Mouse (Mus musculus): ENCODE measurements around the gene Hgfac. TPM values are rescaled to one million over a fixed set of nuclear protein-coding genes. Genes with fewer than 3 reads are reported as not detected.

Hgfac gene
- under 1 TPM in 1 of 2 experiments, not detected in 1; 0.37 TPM for total RNA-seq (2021)
- long read RNA-seq, experiment 1 = 0 reads
- long read RNA-seq, experiment 2 = 0 reads

DNA sequence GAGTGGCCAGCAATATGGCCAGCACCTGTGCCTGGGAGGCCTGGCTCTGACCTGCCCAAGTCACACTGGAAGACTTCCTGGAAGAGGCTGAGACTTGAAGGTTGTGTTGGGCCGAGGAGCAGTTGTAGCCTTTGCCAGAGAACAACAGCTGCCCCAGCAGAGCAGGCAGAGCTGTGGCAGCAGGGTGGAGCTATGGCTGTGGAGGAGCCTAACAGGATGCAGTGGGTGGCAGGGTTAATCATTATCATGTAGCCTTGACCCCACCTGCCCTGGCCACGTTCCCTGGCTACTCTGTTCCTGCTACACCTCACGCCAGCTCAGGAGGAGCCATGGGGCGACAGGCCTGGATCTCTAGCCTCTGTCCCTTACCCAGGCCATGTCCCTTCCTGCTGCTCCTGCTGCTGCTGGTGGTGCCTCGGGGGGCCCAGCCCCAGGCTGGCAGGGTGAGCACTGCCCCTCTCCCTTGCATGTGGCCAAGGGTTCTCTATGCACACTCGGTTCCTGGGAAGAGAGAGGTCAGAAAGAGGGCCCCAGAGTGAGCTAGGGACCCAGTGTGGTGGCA is at the start of gene Hgfac:
Gene Hgfac (plus strand): TSS at position 242 of the 562 bp plus-strand sequence.
- intact Hi-C loops (cut with DNase I) = no loop called here
- no peak for DNase-seq

DNA sequence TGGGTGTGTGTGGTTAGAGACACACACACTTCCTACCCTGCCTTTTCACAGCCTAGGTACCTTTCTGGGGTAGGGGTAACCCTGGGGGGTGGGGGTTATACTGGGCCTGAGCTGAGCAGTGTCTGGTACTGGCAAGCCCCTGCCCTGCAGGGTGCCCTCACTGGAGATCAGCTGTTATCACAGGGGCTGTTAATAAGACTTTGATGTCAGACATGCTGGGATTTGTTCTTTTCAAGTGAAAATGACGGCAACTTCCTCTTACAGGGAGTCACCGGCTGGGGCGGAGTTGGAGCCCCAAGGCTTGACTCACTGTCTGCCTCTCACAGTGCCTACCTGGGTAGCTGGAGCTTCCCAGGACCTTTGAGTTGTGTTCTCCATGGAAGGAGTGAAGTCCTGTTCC is 42.6 kb upstream of the Hgfac start:
- intact Hi-C loops (cut with DNase I) = no loop called here
- no peak for DNase-seq

DNA sequence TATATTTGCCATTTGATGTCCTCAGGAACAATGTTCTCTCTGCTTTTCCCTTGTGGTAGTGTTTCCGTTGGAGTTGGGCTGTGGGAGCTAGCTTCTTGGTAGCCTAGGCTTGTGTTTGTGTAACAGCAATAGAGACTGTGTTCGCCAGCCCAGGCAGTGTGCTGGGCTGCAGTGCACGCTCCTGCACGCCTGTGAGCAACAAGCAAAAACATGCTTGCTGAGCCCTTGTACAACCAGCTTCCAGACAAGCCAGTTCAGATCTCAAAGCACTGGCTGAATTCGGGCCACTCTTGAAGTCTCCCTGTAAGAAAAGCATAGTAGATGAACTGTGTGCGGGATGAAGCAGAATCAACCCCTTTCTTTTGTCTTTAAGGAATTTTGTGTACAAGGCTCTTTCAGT is 42.0 kb upstream of the Hgfac start:
- intact Hi-C loops (cut with DNase I) = no loop called here
- DNase-seq = no peak

DNA sequence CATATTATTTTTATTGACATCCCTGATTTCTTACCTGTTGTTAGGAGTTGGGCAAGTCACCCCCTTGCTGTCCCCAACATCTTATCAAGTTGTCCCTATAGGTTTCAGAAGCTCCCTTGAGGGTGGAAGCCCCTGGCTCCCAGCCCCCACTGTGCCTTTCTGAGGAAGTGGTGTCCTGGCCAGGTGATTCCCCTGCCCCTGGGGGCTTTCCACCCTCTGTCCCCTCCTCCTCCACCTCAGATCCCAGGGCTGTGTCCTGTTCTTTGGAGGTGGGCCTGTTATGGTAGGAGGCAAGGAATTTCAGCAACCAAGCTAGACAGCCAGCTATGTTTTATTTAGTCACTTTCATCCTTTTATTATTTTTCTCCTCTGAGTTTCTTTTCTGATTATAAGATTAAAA is 41.0 kb upstream of the Hgfac start:
- no peak for DNase-seq
- intact Hi-C loops (cut with DNase I) = no loop called here

DNA sequence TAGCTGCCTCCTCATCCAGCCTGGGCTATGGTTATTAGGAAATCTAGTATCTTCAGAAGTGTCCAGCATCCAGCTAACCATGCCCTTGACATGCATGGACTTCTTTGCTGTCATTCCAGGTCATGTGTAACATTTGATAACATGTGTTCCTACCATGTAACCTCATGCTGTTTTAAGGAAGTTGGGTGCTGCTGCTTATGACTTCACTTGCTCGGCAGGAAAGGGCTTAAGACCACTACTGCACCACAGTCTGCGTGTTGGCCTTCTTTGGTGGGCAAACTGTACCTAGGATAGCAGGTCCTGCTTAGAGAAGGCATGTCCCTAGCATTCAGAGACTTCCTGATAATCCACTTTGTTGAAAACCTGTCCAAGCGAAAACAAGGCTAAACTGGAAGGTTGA is 40.2 kb upstream of the Hgfac start:
- intact Hi-C loops (cut with DNase I) = no loop called here
- no peak for DNase-seq

DNA sequence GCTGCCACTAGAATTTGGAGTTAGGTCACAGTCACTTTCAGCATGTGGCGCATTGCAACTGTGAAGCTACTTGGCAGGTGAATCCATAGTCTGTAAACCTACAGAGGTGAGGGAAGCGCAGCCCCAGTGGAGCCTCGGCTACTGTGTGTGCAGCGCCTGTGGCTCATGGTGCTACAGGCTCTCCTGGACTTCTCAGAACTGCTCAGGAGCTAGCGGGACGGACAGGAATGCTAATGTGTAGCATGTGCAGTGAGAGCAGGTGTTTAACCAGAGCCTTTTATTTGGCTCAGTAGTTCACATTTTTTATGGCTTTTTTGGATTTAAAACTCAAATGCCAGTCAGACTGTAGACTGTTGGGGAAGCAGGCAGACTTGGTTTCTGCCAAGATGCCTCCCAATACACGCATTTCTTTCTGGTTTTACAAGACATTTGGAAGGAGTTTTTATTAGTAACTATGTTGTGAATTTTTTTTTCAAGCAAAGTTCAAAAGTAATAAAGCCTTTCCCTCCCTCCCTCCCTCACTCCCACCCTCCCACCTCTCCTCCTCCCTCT is 37.6 kb upstream of the Hgfac start:
- no peak for DNase-seq
- intact Hi-C loops (cut with DNase I) = no loop called here

DNA sequence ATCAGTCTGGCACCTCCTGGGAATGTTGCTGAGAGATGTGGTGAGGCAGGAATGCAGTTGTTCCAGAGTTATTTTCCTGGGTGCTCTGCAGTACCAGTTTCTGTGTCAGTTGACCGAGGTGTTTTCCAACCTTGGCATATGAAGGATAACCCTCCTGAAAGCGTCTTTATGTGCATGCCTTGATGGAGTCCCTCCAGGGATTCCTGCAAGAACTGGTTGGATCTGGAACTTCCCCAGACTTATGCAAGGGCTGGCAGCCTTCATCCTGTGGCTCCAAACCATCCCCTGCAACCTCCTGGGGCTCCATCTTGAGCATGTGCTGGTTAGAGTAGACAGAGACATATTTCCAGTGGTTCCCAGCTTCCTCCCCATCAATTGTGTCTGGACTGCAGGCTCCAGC is 36.5 kb upstream of the Hgfac start:
- no peak for DNase-seq
- intact Hi-C loops (cut with DNase I) = no loop called here

DNA sequence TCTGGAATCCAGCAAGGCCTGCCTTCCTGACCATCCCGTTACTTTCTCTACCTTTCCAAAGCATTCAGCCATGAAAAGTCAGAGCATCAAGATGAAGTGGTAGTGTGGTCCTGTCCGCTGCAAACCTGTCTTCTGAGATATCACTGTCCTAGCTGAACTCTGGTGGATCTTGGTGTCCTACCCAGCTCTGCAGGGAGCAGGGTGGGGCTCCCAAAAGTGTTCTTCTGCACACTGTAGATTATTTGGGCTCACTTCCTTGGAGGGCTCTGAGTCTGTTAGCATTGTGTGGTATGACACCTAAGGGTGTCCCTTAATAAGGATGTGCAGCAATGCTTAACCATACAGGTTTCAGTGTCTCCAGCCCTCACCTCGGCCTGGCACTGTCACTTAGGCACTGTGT is 35.6 kb upstream of the Hgfac start:
- no peak for DNase-seq
- intact Hi-C loops (cut with DNase I) = no loop called here

DNA sequence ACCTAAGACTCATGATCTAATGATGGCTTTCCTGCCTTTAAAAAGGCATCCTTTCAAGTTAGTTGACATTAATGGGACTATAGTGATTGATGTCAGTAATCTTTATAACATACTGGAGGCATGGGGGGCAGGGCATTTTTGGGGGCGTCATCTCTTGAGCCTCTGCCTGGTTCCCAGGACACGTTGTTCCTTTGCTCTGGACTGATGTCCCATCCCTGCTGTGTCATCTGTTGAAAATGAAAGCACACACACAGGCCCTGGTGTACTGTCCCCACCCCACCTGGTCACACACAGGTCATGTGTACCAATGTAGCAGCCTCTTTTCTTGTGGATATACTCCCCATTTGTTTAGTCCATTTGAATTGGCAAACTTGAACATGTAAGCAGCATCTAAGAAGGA is 34.7 kb upstream of the Hgfac start:
- intact Hi-C loops (cut with DNase I) = no loop called here
- DNase-seq = no peak

DNA sequence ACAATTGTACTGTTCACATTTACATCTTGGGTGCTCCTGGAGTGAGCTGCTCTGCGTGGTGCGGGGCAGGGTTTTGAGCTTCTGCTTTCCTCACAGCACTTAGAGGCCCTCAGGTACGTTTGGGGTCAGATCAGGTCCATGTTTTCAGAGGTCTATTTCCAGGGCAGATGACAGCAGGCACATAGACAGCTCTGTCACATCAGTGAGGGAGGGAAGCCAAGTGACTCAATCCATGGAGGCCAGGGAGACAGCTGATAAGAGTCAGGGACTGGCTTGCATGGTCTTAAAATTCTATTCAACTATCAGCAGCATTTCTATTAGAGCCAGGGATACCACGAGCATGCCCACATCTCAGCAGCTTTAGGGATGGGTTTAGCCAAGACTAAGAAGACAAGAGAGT is 32.1 kb upstream of the Hgfac start:
- DNase-seq = no peak
- intact Hi-C loops (cut with DNase I) = no loop called here

DNA sequence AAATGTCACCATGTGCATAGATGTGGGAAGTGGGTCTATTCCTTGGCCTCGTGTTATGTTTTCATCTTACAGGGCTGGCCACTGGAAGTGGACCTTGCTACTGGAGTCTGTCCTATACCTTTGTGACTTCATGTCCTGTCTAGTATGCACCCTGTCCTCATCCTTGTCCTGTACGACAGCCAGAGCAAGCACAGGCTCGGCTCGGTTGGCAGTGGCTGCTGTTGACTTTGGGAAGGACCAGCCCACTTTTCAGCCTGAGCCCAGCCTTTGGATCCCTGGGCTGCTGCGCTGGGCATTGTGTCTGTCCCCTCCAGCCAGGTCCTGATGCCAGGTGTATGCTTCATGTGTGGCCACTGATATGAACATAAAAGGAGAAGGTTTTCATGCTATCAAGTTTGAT is 30.7 kb upstream of the Hgfac start:
- intact Hi-C loops (cut with DNase I) = no loop called here
- no peak for DNase-seq

DNA sequence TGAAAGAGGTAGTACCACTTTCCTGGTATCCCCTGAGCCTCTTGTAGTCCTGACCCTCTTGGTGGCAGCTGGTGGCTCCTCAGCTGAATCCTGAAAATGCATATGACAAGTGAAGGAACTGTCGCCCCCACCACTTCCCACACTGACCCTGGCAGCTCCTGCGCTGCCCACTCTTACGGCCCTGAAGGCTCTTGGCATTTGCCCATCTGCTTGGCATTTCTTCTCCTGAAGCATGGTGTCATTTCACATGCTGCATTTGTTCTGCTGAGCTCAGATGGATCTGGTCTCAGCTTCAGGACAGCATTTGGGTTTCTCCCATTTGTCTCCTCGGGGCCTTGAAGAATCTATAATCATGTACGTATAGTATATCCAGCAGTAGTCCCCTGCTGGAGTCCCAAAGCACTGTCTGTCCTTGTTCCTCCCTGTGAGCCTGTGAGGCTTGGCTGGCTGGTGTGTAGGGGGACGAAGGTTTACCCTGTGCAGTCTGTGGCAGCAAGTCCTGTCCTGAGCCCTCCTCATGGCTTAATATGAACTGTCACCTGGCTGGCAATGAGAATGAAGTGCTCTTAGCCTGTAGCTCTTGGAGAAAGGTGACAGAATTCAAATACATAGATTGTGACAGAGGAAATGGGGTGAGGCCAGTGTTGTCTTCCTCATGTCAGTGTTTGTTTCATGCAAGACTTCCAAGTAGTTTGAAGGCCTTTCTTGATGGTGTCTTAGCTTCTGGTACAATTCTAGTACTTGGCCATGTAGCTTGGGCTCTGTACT is 30.0 kb upstream of the Hgfac start:
- intact Hi-C loops (cut with DNase I) = no loop called here
- DNase-seq = no peak

DNA sequence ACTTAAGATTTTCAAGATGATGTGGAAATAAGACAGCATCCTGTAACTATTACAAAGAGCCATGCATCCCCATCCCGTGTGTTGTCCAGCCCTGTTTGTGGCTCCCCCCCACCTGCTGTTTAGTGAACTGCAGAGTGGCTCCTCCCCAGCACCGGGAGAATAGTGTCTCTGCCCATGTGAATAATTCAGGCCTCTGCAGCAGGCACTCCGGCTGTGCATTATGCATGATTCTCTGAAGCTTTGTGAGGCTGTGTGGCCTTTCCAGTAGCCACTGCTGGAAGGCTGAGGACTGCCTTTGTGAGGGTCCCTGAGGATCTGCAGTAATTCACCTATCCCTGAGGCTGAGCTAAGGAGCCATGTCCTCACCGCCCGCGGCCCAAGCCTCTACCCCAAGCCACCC is 27.3 kb upstream of the Hgfac start:
- intact Hi-C loops (cut with DNase I) = no loop called here
- no peak for DNase-seq

DNA sequence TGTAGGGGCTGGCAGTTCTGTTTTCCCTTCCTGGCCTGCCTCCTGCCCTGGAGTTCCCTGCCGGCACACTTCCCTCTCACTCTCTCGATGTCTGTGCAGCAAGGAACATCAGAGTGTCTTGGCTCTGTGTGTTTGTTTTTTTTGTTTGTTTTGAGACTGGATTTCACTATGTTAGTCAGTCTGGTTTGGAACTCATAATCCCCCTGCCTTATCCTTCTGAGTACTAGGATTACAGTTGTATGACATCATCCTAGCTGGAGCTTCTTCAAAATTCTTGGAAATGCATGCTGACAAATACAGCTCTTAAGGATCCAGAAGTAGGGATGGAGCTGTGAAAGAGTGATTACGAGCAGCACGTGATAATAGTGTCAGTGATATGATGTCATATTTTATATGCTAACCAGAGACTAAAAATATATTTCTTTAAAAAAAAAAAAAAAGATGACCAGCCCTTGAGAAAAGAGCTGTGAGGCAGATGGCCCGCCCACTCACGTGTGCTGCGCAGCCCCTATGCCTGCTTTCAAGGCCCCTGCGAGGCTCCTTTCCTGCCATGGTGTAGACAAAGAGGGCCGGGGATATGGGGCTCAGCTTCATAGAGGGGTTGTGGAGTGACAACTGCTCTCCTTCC is 21.5 kb upstream of the Hgfac start:
- intact Hi-C loops (cut with DNase I) = no loop called here
- DNase-seq = no peak

DNA sequence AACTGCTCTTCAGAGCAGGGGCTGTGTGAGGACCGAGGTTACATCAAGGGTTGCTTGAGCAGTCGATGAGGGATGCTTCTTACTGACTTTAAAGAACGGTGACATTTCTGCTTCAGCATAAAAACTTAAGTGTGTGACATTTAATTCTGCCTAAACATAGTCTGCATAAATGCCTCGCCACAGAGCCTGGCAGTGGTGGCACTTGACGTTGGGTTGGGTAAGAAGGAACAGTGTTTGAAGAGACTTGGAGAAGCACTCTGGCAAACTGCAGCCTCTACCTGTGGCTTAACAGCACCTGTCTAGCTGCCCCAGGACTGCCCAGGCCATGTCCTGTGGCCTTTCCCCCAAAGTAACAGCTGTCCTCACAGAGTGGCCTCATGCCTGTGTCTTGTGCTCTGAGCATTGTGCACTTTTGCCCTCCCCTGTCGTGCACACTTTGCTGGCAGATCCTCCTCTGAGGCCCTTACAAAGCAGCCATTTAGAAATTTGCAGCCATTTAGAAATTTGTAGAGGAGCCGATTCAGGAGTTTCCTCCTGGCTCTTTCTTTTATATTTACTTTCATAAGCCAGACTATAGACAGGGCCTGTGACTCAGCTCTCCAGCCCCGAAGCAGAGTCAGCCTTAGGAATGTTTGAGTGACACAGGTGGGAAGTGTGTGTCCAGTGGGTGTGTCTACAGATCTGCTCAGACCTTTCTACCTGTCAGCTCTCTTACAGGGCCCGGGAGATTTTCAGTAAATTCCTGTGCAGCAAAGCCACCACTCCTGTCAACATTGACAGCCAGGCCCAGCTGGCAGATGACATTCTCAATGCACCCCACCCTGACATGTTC is 20.7 kb upstream of the Hgfac start:
- intact Hi-C loops (cut with DNase I) = no loop called here
- DNase-seq = no peak

DNA sequence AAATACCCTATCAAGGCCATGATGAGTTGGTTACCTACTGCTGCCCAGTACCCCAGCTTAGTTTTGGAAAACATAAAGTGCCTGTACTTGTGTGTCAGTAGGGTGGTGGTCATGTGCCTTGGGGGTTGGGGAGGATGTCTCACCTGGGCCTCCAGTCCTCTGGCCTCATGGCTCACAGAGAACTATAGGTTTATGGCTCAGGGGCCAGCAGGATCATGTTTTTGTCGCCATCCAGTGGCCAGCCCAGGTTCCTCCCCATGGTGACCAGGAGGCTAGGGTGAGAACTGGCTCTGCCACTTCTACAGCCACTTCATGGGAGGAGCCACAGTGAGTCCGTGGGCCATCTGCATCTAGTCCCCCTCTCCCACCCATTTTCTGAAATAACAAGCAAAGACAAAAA is 16.3 kb upstream of the Hgfac start:
- intact Hi-C loops (cut with DNase I) = loop anchor here (1.0 to 5.0 kb wide), 2 partner anchors 40 to 108 kb away; no protein-coding TSS in a partner anchor
- DNase-seq = peak; percentile 45 to 54

DNA sequence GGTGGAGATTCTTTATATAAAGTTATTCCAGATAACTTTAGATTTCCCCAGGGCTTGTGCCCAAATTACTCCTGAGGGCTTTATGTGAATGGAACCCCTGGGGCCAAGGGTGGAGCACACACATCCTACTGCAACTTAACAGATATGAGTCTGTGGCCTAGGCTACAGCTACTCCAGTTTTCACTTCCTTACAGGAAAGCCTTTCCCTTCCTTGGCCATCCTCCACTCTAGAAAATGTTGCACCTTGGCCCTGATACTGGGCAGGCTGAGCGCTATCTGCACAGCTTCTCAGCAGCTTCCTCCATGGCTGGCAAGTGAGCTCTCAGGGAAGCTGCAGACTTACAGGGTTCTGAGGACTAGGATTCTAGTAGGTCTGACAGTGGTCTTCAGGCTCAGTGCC is 12.0 kb upstream of the Hgfac start:
- intact Hi-C loops (cut with DNase I) = loop anchor here (5.0 kb wide), 1 partner anchor 112 kb away; no protein-coding TSS in a partner anchor

DNA sequence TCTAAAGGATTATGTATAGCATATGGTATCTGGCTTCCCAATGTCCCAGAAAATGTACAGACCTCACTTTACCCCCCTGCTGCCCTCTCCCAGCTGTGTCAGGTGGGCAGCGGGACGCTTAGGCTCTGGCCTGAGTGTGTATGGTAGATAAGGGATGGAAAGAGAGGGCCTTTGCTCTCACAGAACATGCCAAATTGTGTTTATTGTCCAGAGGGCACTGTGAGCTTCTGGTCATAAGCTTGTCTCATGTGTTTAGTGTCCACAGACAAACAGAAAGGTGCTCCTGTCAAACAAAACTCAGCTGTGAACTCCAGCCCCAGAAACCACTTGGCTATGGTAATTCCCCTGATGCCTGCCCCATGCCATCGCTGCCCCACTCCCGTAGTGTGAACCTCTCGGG is 11.6 kb upstream of the Hgfac start:
- no peak for DNase-seq
- intact Hi-C loops (cut with DNase I) = loop anchor here (5.0 kb wide), 1 partner anchor 112 kb away; no protein-coding TSS in a partner anchor

More for the DNA sequence above, 12.0 kb upstream of the Hgfac start:
- DNase-seq = no peak

DNA sequence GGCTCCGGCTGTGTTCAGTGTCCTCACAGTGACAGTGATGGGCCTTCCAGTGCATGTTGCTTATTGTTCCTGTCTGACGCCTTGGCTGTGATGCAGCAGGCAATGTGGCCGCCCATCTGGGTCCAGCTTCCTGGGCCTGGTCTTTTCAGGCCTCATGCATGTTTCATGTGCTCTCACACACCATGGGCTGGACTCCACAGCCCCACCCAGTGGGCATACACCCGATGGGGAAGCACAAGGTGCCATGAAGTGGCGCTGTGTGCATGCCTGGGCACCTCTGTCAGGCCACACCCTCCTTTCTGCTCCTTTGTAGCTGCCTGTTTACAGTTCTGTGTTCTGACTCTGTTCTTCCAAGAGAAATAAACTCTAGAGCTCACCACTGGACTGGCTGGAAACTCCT is 8.2 kb upstream of the Hgfac start:
- intact Hi-C loops (cut with DNase I) = no loop called here
- DNase-seq = no peak

DNA sequence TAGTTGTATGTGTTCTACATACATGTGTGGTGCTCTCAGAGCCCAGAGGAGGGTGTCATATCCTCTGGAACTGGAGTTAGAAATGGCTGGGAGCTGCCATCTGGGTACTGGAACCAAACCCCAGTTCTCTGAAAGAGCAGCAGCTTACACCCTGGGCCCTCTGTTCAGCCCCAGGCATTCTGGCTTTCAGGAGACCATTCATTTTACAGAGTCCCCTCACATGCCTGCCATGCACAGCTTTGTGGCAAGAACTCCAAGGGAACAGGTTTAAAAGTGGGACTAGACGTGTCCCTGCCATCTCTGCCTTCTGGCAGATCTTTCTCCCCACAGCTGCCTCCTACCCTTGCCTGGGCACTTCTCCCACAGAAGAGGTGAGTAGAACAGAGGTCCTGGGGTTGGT is 7.7 kb upstream of the Hgfac start:
- intact Hi-C loops (cut with DNase I) = no loop called here
- DNase-seq = no peak

DNA sequence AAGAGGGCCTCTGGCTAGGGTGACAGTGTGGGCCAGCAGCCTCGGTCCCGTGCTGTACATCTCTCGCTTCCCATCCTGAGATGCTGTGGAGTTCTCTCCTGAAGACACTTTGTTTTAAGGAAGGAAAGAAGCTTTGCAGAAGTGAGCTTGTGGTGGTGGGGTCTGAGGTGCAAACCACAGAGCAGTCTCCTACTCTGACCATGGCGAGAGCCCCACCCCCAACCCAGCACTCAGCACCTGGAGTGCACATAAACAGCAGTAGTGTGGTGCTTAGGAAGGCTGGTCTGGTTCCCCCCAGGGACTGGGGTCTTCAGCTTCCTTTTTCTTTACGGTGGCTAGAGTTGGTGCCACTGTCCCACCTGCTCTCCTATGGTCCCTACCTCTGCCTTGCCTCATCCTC is 6.2 kb upstream of the Hgfac start:
- no peak for DNase-seq
- intact Hi-C loops (cut with DNase I) = no loop called here
